ENCODE assay signal across 20 mouse cellular contexts in the genomic region with DNA sequence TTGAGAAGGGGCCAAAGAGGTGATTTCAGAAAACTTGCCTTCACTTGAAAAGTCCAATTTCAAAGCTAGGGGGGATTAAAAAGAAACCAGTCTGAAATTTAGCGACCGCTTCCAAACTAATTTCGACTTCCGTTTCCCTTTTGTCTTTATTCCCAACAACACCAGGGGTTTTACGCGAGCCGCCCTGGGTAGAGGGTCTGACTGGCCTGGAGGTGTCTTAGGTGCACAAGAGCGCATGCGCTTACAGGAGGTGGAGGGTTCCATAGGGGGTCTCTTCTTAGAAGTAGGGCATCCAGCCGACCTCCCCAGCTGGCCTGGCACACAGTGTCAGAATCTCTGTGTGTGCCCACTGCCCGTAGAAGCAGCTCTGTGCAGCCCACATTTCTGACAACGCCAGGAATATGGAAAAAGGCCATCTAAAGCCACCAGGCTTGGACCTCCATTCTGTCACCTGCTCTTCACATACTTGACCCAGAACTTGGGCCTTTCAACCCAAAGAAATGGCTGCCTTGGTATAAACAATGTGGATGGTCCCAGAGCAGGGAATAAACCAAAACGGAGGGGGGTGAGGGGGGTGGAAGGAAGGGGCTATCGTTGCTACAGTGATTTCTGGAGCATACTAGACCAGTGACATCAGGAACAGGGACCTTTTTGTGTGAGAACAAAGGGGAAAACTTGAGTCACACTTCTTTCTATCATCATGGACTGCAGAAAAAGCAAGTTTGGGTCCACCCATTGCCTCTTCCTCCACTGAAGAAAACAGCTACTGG. TPM values are rescaled to one million over a fixed set of nuclear protein-coding genes. Genes with fewer than 3 reads are reported as not detected.
DNase-seq lines count a peak whose midpoint lies in the region; ATAC-seq lines count a peak whose summit lies in the region.
"Had no signal": no experiment of that assay in that cellular context is flagged by ENCODE, and none has a peak within 500 bp of the region (broad histone marks: within the 10 kb centered on the region; RNA-seq: fewer than 3 reads in every experiment).

No protein-coding gene starts in this region.

- no peak overlapping the region for H3K4me3 ChIP-seq in neural tube, embryonic 15.5 days (replicated peaks)
- peak overlapping the region; percentile 57 for H3K4me3 ChIP-seq in forebrain, embryonic 13.5 days
- H3K4me3 ChIP-seq in midbrain, embryonic 13.5 days (replicated peaks) = peak overlapping the region; percentile 46
- H3K4me3 ChIP-seq: heart, embryonic 13.5 days; neural tube, embryonic 13.5 days had no signal

- H3K36me3 ChIP-seq in neural tube, embryonic 15.5 days = no peaks in the 10 kb centered on the region
- no peaks in the 10 kb centered on the region for H3K36me3 ChIP-seq in forebrain, embryonic 13.5 days (ENCODE audit: poor library complexity, severe bottlenecking)
- H3K36me3 ChIP-seq in midbrain, embryonic 13.5 days = no peaks in the 10 kb centered on the region
- H3K36me3 ChIP-seq: heart, embryonic 13.5 days; neural tube, embryonic 13.5 days had no signal

- WGBS in neural tube, embryonic 15.5 days = 3% methylated on average over 14 of the region's 14 CpGs
- WGBS in forebrain, embryonic 13.5 days = 31% methylated on average over 14 of the region's 14 CpGs
- WGBS in midbrain, embryonic 13.5 days = 19% methylated on average over 14 of the region's 14 CpGs

- H3K4me2 ChIP-seq in neural tube, embryonic 15.5 days = no peak overlapping the region
- H3K4me2 ChIP-seq in forebrain, embryonic 13.5 days = peak overlapping the region; percentile 71
- peak overlapping the region; percentile 44 for H3K4me2 ChIP-seq in midbrain, embryonic 13.5 days (replicated peaks)
- H3K4me2 ChIP-seq: heart, embryonic 13.5 days; lung, embryonic 14.5 days; neural tube, embryonic 13.5 days had no signal

- peaks cover 91% of the 10 kb centered on the region for H3K27me3 ChIP-seq in neural tube, embryonic 15.5 days (replicated peaks)
- H3K27me3 ChIP-seq in forebrain, embryonic 13.5 days = peaks cover 87% of the 10 kb centered on the region
- peaks cover 94% of the 10 kb centered on the region for H3K27me3 ChIP-seq in midbrain, embryonic 13.5 days

- H3K9ac ChIP-seq in neural tube, embryonic 15.5 days (replicated peaks) = no peak overlapping the region
- peak overlapping the region; percentile 86 for H3K9ac ChIP-seq in forebrain, embryonic 13.5 days
- peak overlapping the region; percentile 59 for H3K9ac ChIP-seq in midbrain, embryonic 13.5 days (replicated peaks)
- H3K9ac ChIP-seq: heart, embryonic 13.5 days; lung, embryonic 14.5 days; neural tube, embryonic 13.5 days had no signal

- no peaks in the 10 kb centered on the region for H3K9me3 ChIP-seq in neural tube, embryonic 15.5 days (replicated peaks)
- H3K9me3 ChIP-seq in forebrain, embryonic 13.5 days (replicated peaks) = no peaks in the 10 kb centered on the region
- H3K9me3 ChIP-seq in midbrain, embryonic 13.5 days = no peaks in the 10 kb centered on the region
- H3K9me3 ChIP-seq: heart, embryonic 13.5 days; neural tube, embryonic 13.5 days had no signal

- H3K4me1 ChIP-seq in neural tube, embryonic 15.5 days = peaks cover 7% of the 10 kb centered on the region
- peaks cover 51% of the 10 kb centered on the region for H3K4me1 ChIP-seq in forebrain, embryonic 13.5 days
- peaks cover 16% of the 10 kb centered on the region for H3K4me1 ChIP-seq in midbrain, embryonic 13.5 days (replicated peaks)

- H3K27ac ChIP-seq in neural tube, embryonic 15.5 days (replicated peaks) = no peak overlapping the region
- peak overlapping the region; percentile 64 for H3K27ac ChIP-seq in forebrain, embryonic 13.5 days
- peak overlapping the region; percentile 68 for H3K27ac ChIP-seq in midbrain, embryonic 13.5 days
- H3K27ac ChIP-seq: heart, embryonic 13.5 days; macrophage; neural tube, embryonic 13.5 days had no signal

- ATAC-seq in neural tube, embryonic 15.5 days (ENCODE audit: low FRiP score) = no peak
- no peak for ATAC-seq in forebrain, embryonic 13.5 days
- no peak for ATAC-seq in midbrain, embryonic 13.5 days
- no peak for ATAC-seq in activated CD4-positive, CD25-positive, alpha-beta regulatory T cell, adult 4 months

- DNase-seq in neural tube, embryonic 10.5 days (ENCODE audit: extremely low spot score, low spot score) = peak; percentile 35
- DNase-seq in thymus, adult 18-20 months = no peak
- DNase-seq in right cerebral cortex, adult 2 months (ENCODE audit: low spot score in 2 of 2) = no peak
- DNase-seq: adrenal gland, postnatal 36 days; B cell, adult 2 months; cerebellum, adult 2 months; embryo, embryonic 11 days; heart, postnatal 36 days; kidney, adult 9 months; kidney, postnatal 4 days; liver; lung, embryonic 14.5 days had no signal

RNA-seq across cellular contexts. Expression of gene Six3, which starts 12.9 kb away (rescaled TPM):
- not detected in 2 replicates for polyA plus RNA-seq in neural tube, embryonic 15.5 days (2015; fragmentation: Nextera tagmentation; extraction: Ambion mirVana)
- 18.2 and 22.4 TPM in 2 replicates for polyA plus RNA-seq in forebrain, embryonic 13.5 days (2015; fragmentation: Nextera tagmentation; extraction: Ambion mirVana)
- polyA plus RNA-seq in midbrain, embryonic 13.5 days (2015; fragmentation: Nextera tagmentation; extraction: Ambion mirVana) = 15.6 and 21.9 TPM in 2 replicates
- polyA plus RNA-seq in activated CD4-positive, CD25-positive, alpha-beta regulatory T cell, adult 4 months (2017; shearing (Covaris generic)) = not detected
- polyA plus RNA-seq: heart, embryonic 13.5 days; lung, embryonic 14.5 days; macrophage; neural tube, embryonic 13.5 days; urinary bladder, adult 2 months had no signal

Comparison
In these comparisons a context has a peak if more than half of its experiments do, and no peak if none do; other contexts are left out.
1. RNA of gene Six3, which starts 12.9 kb away (polyA plus RNA-seq): 18.2 to 22.4 TPM in forebrain, embryonic 13.5 days and 15.6 to 21.9 TPM in midbrain, embryonic 13.5 days; not detected in neural tube, embryonic 15.5 days and not detected in activated CD4-positive, CD25-positive, alpha-beta regulatory T cell, adult 4 months; every median in the first group is over 10 times any median in the second.